Mouse (Mus musculus) lung, postnatal 0 days (tissue): ENCODE measurements at regions not wholly inside any gene's neighbourhood (a gene's known extent, or its start where the extent isn't known, plus 50 kb on each side); places are given as distances from the start of the nearest gene placed in this dataset.

Source experiments
- CTCF ChIP-seq: IDR thresholded peaks from 2 replicates; pipeline ENCODE4 v1.5.1; 2016; ENCODE audit warnings: antibody characterized with exemption, mild to moderate bottlenecking
- EP300 ChIP-seq: IDR thresholded peaks from 2 replicates; pipeline ENCODE4 v1.6.1; 2016; ENCODE audit warnings: antibody characterized with exemption, mild to moderate bottlenecking, control low read depth

DNA sequence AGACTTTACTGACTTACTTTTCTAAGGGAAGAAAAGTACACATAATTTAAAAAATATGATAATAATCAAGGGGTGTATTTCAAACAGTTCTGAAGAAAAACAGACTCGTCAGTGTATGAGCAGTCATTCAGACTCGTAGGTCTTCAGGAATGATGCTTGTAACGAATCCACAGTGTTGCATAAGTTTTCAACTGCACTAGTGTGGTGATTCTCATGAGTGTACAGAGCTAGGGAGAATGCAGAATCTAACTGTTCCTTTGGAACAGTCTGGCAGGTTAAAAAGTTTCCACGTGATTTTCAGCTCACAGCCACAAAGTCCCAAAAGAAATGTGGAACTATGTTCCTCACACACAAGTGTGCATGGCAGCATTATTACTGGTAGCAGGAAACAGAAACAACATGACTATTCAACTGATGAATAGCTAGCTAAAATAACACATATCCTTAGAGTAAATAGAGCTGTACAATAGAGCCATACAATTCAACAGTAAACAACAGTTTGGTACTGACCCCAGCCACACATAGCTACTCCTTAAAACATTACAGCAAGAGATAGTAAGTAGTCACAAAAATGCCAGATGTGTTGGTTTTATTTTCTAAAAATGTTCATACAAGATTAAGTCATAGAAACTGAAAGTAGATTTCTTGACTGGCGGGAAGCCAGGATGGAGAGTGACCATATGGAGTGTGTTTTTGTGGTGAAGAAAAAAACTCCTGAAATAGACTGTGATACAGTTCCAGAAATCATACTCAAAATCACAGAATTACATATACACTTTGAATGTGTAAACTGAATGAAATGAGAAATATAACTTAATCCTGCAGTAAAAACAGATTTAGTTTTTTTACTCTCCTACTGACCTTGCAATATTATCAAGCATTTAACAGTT lies 713.1 kb downstream of the Epha7 start:
- TF ChIP-seq CTCF (no peak), EP300 (no peak)
